Mouse (Mus musculus) intestine, postnatal 0 days (tissue): ENCODE data around the gene Tph2. TPM values are rescaled to one million over a fixed set of nuclear protein-coding genes. Genes with fewer than 3 reads are reported as not detected.
A peak's percentile ranks its signal among the peaks of the same experiment; 100 is the strongest.

ENCODE experiments used
- ATAC-seq: fragments of 200-750 bp; cut with Nextera tagmentation; 2 replicates; pipeline ENCODE4 v1.8.0; 2017; ENCODE audit warnings: mild to moderate bottlenecking, moderate TSS enrichment, moderate library complexity
- H3K27ac ChIP-seq: fragments of 300-500 bp; sonication (generic); 2 replicates; pipeline ENCODE4 v1.5.1; 2014; ENCODE audit warnings: mild to moderate bottlenecking, low read depth, low read length, moderate library complexity
- H3K27me3 ChIP-seq: fragments of 300-500 bp; sonication (generic); replicated peaks from 2 replicates; pipeline ENCODE4 v1.6.1; 2014; ENCODE audit warnings: low read length, mixed read lengths; ENCODE audit not compliant: control insufficient read depth, insufficient read depth
- H3K36me3 ChIP-seq: fragments of 300-500 bp; sonication (generic); 2 replicates; pipeline ENCODE4 v1.6.1; 2014; ENCODE audit warnings: mild to moderate bottlenecking, moderate library complexity; ENCODE audit not compliant: control insufficient read depth, insufficient read depth
- H3K4me1 ChIP-seq: fragments of 300-500 bp; sonication (generic); replicated peaks from 2 replicates; pipeline ENCODE4 v1.6.1; 2014; ENCODE audit warnings: antibody characterized with exemption, low read length, mixed read lengths; ENCODE audit not compliant: control insufficient read depth, insufficient read depth
- H3K4me2 ChIP-seq: fragments of 300-500 bp; sonication (generic); replicated peaks from 2 replicates; pipeline ENCODE4 v1.6.1; 2014; ENCODE audit warnings: low read depth, mild to moderate bottlenecking, moderate library complexity
- H3K4me3 ChIP-seq: fragments of 300-500 bp; sonication (generic); 2 replicates; pipeline ENCODE4 v1.5.1; 2014; ENCODE audit warnings: low read depth, low read length
- H3K9ac ChIP-seq: fragments of 300-500 bp; sonication (generic); 2 replicates; pipeline ENCODE4 v1.6.1; 2014; ENCODE audit warnings: mild to moderate bottlenecking, low read depth, low read length
- H3K9me3 ChIP-seq: fragments of 300-500 bp; sonication (generic); 2 replicates; pipeline ENCODE4 v1.6.1; 2016; ENCODE audit warnings: mixed run types; ENCODE audit not compliant: control insufficient read depth
- CTCF ChIP-seq: sonication (generic); IDR thresholded peaks from 2 replicates; pipeline ENCODE4 v1.5.1; 2016; ENCODE audit warnings: low read depth, mild to moderate bottlenecking, control low read depth, antibody characterized with exemption, moderate library complexity
- WGBS: fragments of 180-500 bp; shearing (Covaris S2); extraction: QIAGEN DNeasy Blood & Tissue Kit; methylation state at CpG from one replicate; pipeline ENCODE4 v1.1.7; 2014; 5-methylcytosine and 5-hydroxymethylcytosine counted together
- polyA plus RNA-seq: library from polyadenylated mRNA; unstranded; fragments of >200 nt; fragmentation: Nextera tagmentation; extraction: Ambion mirVana; gene quantifications from 2 replicates; pipeline ENCODE4 v1.2.1, GENCODE M21; 2015

Tph2 gene
- polyA plus RNA-seq, 1 experiment from 2014 or later, result not detected

- no peak overlapping the region for H3K27ac ChIP-seq
- H3K36me3 ChIP-seq, result no peaks in the 10 kb centered on the region
- TF ChIP-seq CTCF, result no peak
- H3K9me3 ChIP-seq, result no peaks in the 10 kb centered on the region
- WGBS, result 78% methylated on average over 10 of the region's 10 CpGs
- no peak overlapping the region for H3K4me2 ChIP-seq
- H3K9ac ChIP-seq, result no peak overlapping the region
- no peaks in the 10 kb centered on the region for H3K27me3 ChIP-seq
- H3K4me3 ChIP-seq, result no peak overlapping the region
- no peaks in the 10 kb centered on the region for H3K4me1 ChIP-seq
- ATAC-seq, result no peak
Measured at GRCm38 (mm10) chr10:115173336-115173735, 11.5 kb downstream of the Tph2 start.

- H3K36me3 ChIP-seq, result no peaks in the 10 kb centered on the region
- no peak overlapping the region for H3K4me3 ChIP-seq
- TF ChIP-seq CTCF, result no peak
- H3K4me1 ChIP-seq, result no peaks in the 10 kb centered on the region
- 47% methylated on average over 8 of the region's 8 CpGs for WGBS
- no peak overlapping the region for H3K9ac ChIP-seq
- no peaks in the 10 kb centered on the region for H3K27me3 ChIP-seq
- no peak overlapping the region for H3K4me2 ChIP-seq
- no peak for ATAC-seq
- H3K9me3 ChIP-seq, result no peaks in the 10 kb centered on the region
- H3K27ac ChIP-seq, result no peak overlapping the region
Measured at GRCm38 (mm10) chr10:115171351-115171818, 13.4 kb downstream of the Tph2 start.

GRCm38 (mm10) chr10:115170496-115171350 lies 14.1 kb downstream of the Tph2 start:
- Histone ChIP-seq H3K9ac (no peak overlapping the region), H3K4me1 (no peaks in the 10 kb centered on the region), H3K27me3 (no peaks in the 10 kb centered on the region), H3K4me2 (no peak overlapping the region), H3K9me3 (no peaks in the 10 kb centered on the region), H3K27ac (no peak overlapping the region), H3K36me3 (no peaks in the 10 kb centered on the region), H3K4me3 (no peak overlapping the region)
- no peak for TF ChIP-seq CTCF
- ATAC-seq, result no peak
- WGBS, result 85% methylated on average over 7 of the region's 7 CpGs

- no peak for TF ChIP-seq CTCF
- no peak overlapping the region for H3K4me3 ChIP-seq
- 26% methylated on average over 9 of the region's 9 CpGs for WGBS
- no peaks in the 10 kb centered on the region for H3K9me3 ChIP-seq
- H3K9ac ChIP-seq, result no peak overlapping the region
- no peaks in the 10 kb centered on the region for H3K27me3 ChIP-seq
- no peak overlapping the region for H3K27ac ChIP-seq
- no peak overlapping the region for H3K4me2 ChIP-seq
- H3K36me3 ChIP-seq, result no peaks in the 10 kb centered on the region
- no peaks in the 10 kb centered on the region for H3K4me1 ChIP-seq
- ATAC-seq, result no peak
Measured at GRCm38 (mm10) chr10:115169410-115169809, 15.4 kb downstream of the Tph2 start.

- no peaks in the 10 kb centered on the region for H3K27me3 ChIP-seq
- no peak for ATAC-seq
- no peak overlapping the region for H3K9ac ChIP-seq
- H3K4me1 ChIP-seq, result no peaks in the 10 kb centered on the region
- H3K4me3 ChIP-seq, result no peak overlapping the region
- H3K9me3 ChIP-seq, result no peaks in the 10 kb centered on the region
- H3K36me3 ChIP-seq, result no peaks in the 10 kb centered on the region
- TF ChIP-seq CTCF, result no peak
- no peak overlapping the region for H3K4me2 ChIP-seq
- H3K27ac ChIP-seq, result no peak overlapping the region
- 75% methylated on average over 5 of the region's 5 CpGs for WGBS
Measured at GRCm38 (mm10) chr10:115160289-115160688, 24.5 kb downstream of the Tph2 start.

GRCm38 (mm10) chr10:115147308-115147707 lies 37.5 kb downstream of the Tph2 start:
- Histone ChIP-seq H3K9me3 (no peaks in the 10 kb centered on the region), H3K27ac (no peak overlapping the region)
- WGBS, result 63% methylated on average over 5 of the region's 5 CpGs

More at GRCm38 (mm10) chr10:115147308-115147707, 37.5 kb downstream of the Tph2 start:
- TF ChIP-seq CTCF, result peak; percentile 63
- H3K36me3 ChIP-seq, result no peaks in the 10 kb centered on the region
- no peak overlapping the region for H3K9ac ChIP-seq
- no peak overlapping the region for H3K4me3 ChIP-seq
- no peak overlapping the region for H3K4me2 ChIP-seq
- no peaks in the 10 kb centered on the region for H3K4me1 ChIP-seq
- ATAC-seq, result no peak
- no peaks in the 10 kb centered on the region for H3K27me3 ChIP-seq
